Comparison of ENCODE assay signal across 9 mouse cellular contexts in the genomic region with DNA sequence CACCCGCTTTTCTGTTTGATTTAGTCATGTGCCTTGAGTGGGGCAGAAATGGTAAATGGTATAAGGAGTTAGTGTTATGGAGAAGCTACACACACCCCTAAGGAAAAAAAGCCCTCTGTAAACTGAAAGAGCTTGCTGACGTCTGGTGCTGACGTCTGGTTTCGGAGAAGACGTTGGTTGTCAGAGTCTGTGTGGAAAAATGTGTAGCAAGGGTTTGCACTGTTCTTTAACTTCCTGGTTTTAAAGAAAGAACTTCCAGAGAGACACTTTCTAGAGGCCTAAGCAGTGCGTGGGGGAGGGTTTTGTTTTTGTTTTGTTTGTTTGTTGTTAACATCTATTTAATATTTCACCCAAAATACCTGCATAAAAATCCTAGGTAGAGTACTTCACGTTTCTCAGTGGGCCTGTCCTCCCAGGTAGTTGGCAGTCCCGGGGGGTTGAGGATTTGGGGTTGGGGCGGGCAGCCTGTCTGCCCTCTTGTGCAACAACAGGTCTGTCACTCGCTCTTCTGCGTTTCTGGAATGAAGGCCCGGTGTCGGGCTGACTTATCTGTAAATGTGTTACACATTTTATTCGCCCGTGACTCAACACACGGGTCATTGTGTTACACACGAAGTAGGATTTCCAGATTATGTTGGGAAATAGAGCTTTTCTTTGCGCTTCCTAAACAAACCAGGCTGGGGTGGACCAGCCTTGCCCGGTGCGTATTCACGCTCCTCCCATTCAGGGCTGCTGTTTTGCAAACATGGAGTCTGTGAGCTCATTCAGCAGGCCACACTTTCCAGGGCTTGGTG. TPM values are rescaled to one million over a fixed set of nuclear protein-coding genes. Genes with fewer than 3 reads are reported as not detected.
DNase-seq lines count a peak whose midpoint lies in the region; ATAC-seq and TF ChIP-seq lines count a peak whose summit lies in the region.
"Had no signal": no experiment of that assay in that cellular context is flagged by ENCODE, and none has a peak within 500 bp of the region (broad histone marks: within the 10 kb centered on the region; RNA-seq: fewer than 3 reads in every experiment).

No protein-coding gene starts in this region.

- peaks cover 58% of the 10 kb centered on the region for H3K36me3 ChIP-seq in embryonic facial prominence, embryonic 13.5 days
- peaks cover 68% of the 10 kb centered on the region for H3K36me3 ChIP-seq in embryonic facial prominence, embryonic 10.5 days (replicated peaks)
- H3K36me3 ChIP-seq in intestine, embryonic 15.5 days = peaks cover 37% of the 10 kb centered on the region
- peaks cover 63% of the 10 kb centered on the region for H3K36me3 ChIP-seq in lung, embryonic 14.5 days (ENCODE audit: insufficient read depth)
- peaks cover 17% of the 10 kb centered on the region for H3K36me3 ChIP-seq in midbrain, embryonic 15.5 days (replicated peaks)

- TF ChIP-seq CTCF in lung, embryonic 14.5 days (IDR thresholded peaks at IDR 0.05; ENCODE audit: low read depth) = no peak

- H3K4me3 ChIP-seq in embryonic facial prominence, embryonic 13.5 days = no peak overlapping the region
- no peak overlapping the region for H3K4me3 ChIP-seq in embryonic facial prominence, embryonic 10.5 days
- no peak overlapping the region for H3K4me3 ChIP-seq in intestine, embryonic 15.5 days (replicated peaks)
- H3K4me3 ChIP-seq in lung, embryonic 14.5 days (ENCODE audit: low read depth, low read length) = no peak overlapping the region
- H3K4me3 ChIP-seq in midbrain, embryonic 15.5 days = no peak overlapping the region
- H3K4me3 ChIP-seq: myocyte had no signal

- H3K4me1 ChIP-seq in embryonic facial prominence, embryonic 13.5 days = peaks cover 41% of the 10 kb centered on the region
- H3K4me1 ChIP-seq in embryonic facial prominence, embryonic 10.5 days = peaks cover 13% of the 10 kb centered on the region
- peaks cover 17% of the 10 kb centered on the region for H3K4me1 ChIP-seq in intestine, embryonic 15.5 days (replicated peaks)
- H3K4me1 ChIP-seq in lung, embryonic 14.5 days (ENCODE audit: insufficient read depth) = peaks cover 18% of the 10 kb centered on the region
- H3K4me1 ChIP-seq in midbrain, embryonic 15.5 days = peaks cover 14% of the 10 kb centered on the region

- WGBS in embryonic facial prominence, embryonic 13.5 days = 62% methylated on average over 21 of the region's 21 CpGs
- WGBS in embryonic facial prominence, embryonic 10.5 days = 81% methylated on average over 21 of the region's 21 CpGs
- 52% methylated on average over 21 of the region's 21 CpGs for WGBS in intestine, embryonic 15.5 days
- 54% methylated on average over 21 of the region's 21 CpGs for WGBS in lung, embryonic 14.5 days
- 85% methylated on average over 21 of the region's 21 CpGs for WGBS in midbrain, embryonic 15.5 days

- H3K27me3 ChIP-seq in embryonic facial prominence, embryonic 13.5 days = no peaks in the 10 kb centered on the region
- H3K27me3 ChIP-seq in embryonic facial prominence, embryonic 10.5 days (replicated peaks; ENCODE audit: low read depth, poor library complexity, severe bottlenecking) = no peaks in the 10 kb centered on the region
- no peaks in the 10 kb centered on the region for H3K27me3 ChIP-seq in intestine, embryonic 15.5 days (replicated peaks)
- H3K27me3 ChIP-seq in lung, embryonic 14.5 days (ENCODE audit: insufficient read depth, low read length) = no peaks in the 10 kb centered on the region
- no peaks in the 10 kb centered on the region for H3K27me3 ChIP-seq in midbrain, embryonic 15.5 days (replicated peaks)

- ATAC-seq in embryonic facial prominence, embryonic 13.5 days (ENCODE audit: insufficient number of reproducible peaks, insufficient read depth, low FRiP score, low TSS enrichment, low read depth) = no peak
- peak; percentile 26; the same call in 1 of the 2 replicates for ATAC-seq in intestine, embryonic 15.5 days
- no peak for ATAC-seq in lung, embryonic 14.5 days (ENCODE audit: insufficient read depth)
- no peak for ATAC-seq in midbrain, embryonic 15.5 days (replicated peaks)
- no peak for ATAC-seq in erythroblast, adult 5-6 weeks (replicated peaks; ENCODE audit: low FRiP score, poor library complexity, severe bottlenecking)

- no peaks in the 10 kb centered on the region for H3K9me3 ChIP-seq in embryonic facial prominence, embryonic 13.5 days
- no peaks in the 10 kb centered on the region for H3K9me3 ChIP-seq in embryonic facial prominence, embryonic 10.5 days
- H3K9me3 ChIP-seq in intestine, embryonic 15.5 days = no peaks in the 10 kb centered on the region
- H3K9me3 ChIP-seq in lung, embryonic 14.5 days (ENCODE audit: low read depth, low read length) = no peaks in the 10 kb centered on the region
- no peaks in the 10 kb centered on the region for H3K9me3 ChIP-seq in midbrain, embryonic 15.5 days

- peak overlapping the region; percentile 69 for H3K27ac ChIP-seq in embryonic facial prominence, embryonic 13.5 days
- no peak overlapping the region for H3K27ac ChIP-seq in embryonic facial prominence, embryonic 10.5 days (replicated peaks)
- H3K27ac ChIP-seq in intestine, embryonic 15.5 days = peak overlapping the region; percentile 58
- peak overlapping the region; percentile 59 for H3K27ac ChIP-seq in lung, embryonic 14.5 days (ENCODE audit: low read depth)
- H3K27ac ChIP-seq in midbrain, embryonic 15.5 days = no peak overlapping the region

- H3K9ac ChIP-seq in embryonic facial prominence, embryonic 13.5 days = peak overlapping the region; percentile 33; the same call in 1 of the 2 replicates
- H3K9ac ChIP-seq in intestine, embryonic 15.5 days = no peak overlapping the region
- no peak overlapping the region for H3K9ac ChIP-seq in lung, embryonic 14.5 days
- no peak overlapping the region for H3K9ac ChIP-seq in midbrain, embryonic 15.5 days

- H3K4me2 ChIP-seq in embryonic facial prominence, embryonic 13.5 days = peak overlapping the region; percentile 33
- peak overlapping the region; percentile 13 for H3K4me2 ChIP-seq in intestine, embryonic 15.5 days (replicated peaks)
- H3K4me2 ChIP-seq in lung, embryonic 14.5 days = peak overlapping the region; percentile 23
- no peak overlapping the region for H3K4me2 ChIP-seq in midbrain, embryonic 15.5 days

- DNase-seq in embryonic facial prominence, embryonic 10.5 days (ENCODE audit: low spot score) = no peak
- peak; percentile 58 for DNase-seq in CD4-positive helper T cell, adult 2 months (ENCODE audit: low read depth, low spot score)
- DNase-seq in lung, embryonic 14.5 days = peak; percentile 50
- DNase-seq in adrenal gland, adult 2 months = no peak

RNA-seq across cellular contexts. Expression of a gene that starts 6.5 kb away (rescaled TPM):
- 74.7 and 87.7 TPM in 2 replicates for polyA plus RNA-seq in embryonic facial prominence, embryonic 13.5 days (2015; fragmentation: Nextera tagmentation; extraction: Ambion mirVana)
- 32.6 and 33.2 TPM in 2 replicates for polyA plus RNA-seq in embryonic facial prominence, embryonic 10.5 days (2016; fragmentation: Nextera tagmentation; extraction: Ambion mirVana)
- 59.5 and 64.7 TPM in 2 replicates for polyA plus RNA-seq in intestine, embryonic 15.5 days (2015; fragmentation: Nextera tagmentation; extraction: Ambion mirVana)
- 72.6 and 74.7 TPM in 2 replicates for polyA plus RNA-seq in lung, embryonic 14.5 days (2014; fragmentation: Nextera tagmentation; extraction: Ambion mirVana)
- polyA plus RNA-seq in midbrain, embryonic 15.5 days (2015; fragmentation: Nextera tagmentation; extraction: Ambion mirVana) = 18.0 TPM in 2 replicates
- 2.1 and 4.6 TPM in 2 replicates for total RNA-seq in erythroblast, adult 5-6 weeks (2015; ENCODE audit: low replicate concordance)
- 2.6 and 5.9 TPM in 2 replicates for total RNA-seq in erythroblast, adult 5-6 weeks (2017; ENCODE audit: low replicate concordance)
- 10 to 100 TPM; 40.1 to 47.7 TPM for total RNA-seq in adrenal gland, adult 2 months (2021)
- 97.9 and 122 TPM in 2 replicates for polyA plus RNA-seq in adrenal gland, adult 2 months (2012; rRNA removed)

Comparison
In these comparisons a context has a peak if more than half of its experiments do, and no peak if none do; other contexts are left out.
1. H3K27ac ChIP-seq: peak in embryonic facial prominence, embryonic 13.5 days (single experiment), intestine, embryonic 15.5 days (single experiment) and lung, embryonic 14.5 days (single experiment); none in embryonic facial prominence, embryonic 10.5 days (single experiment) and midbrain, embryonic 15.5 days (single experiment).
2. DNase-seq: peak in CD4-positive helper T cell, adult 2 months (single experiment) and lung, embryonic 14.5 days (single experiment); none in embryonic facial prominence, embryonic 10.5 days (single experiment) and adrenal gland, adult 2 months (single experiment).